Mouse (Mus musculus) myocyte (in vitro differentiated cells): ENCODE results near the gene Hs6st2. TPM values are rescaled to one million over a fixed set of nuclear protein-coding genes. Genes with fewer than 3 reads are reported as not detected.

ENCODE experiments used
- H3K27me3 ChIP-seq: one replicate; pipeline ENCODE4 v1.6.1; 2011; ENCODE audit not compliant: control insufficient read depth, insufficient read depth, insufficient read length
- H3K36me3 ChIP-seq: one replicate; pipeline ENCODE4 v1.6.1; 2011; ENCODE audit not compliant: control insufficient read depth, insufficient read depth
- H3K4me2 ChIP-seq: one replicate; pipeline ENCODE4 v1.6.1; 2011; ENCODE audit warnings: low read depth, control low read depth
- H3K4me3 ChIP-seq: one replicate; pipeline ENCODE4 v1.5.1; 2011; ENCODE audit warnings: mild to moderate bottlenecking, control low read depth, moderate library complexity
- H3K79me2 ChIP-seq: one replicate; pipeline ENCODE4 v1.6.1; 2011; ENCODE audit not compliant: control insufficient read depth, insufficient read depth
- H3ac ChIP-seq: one replicate; pipeline ENCODE4 v1.6.1; 2011; ENCODE audit not compliant: control insufficient read depth, insufficient read length
- CEBPB ChIP-seq: IDR thresholded peaks from 2 replicates; pipeline ENCODE4 v1.6.1; 2011; ENCODE audit warnings: mild to moderate bottlenecking, moderate library complexity; ENCODE audit not compliant: poor library complexity, insufficient read depth, severe bottlenecking
- E2F4 ChIP-seq: IDR thresholded peaks from one replicate; pipeline ENCODE4 v1.6.1; 2011; ENCODE audit warnings: mild to moderate bottlenecking, control low read depth, moderate library complexity; ENCODE audit not compliant: insufficient read depth
- MAX ChIP-seq: IDR thresholded peaks from one replicate; pipeline ENCODE4 v1.6.1; 2011; ENCODE audit warnings: low read depth, mild to moderate bottlenecking, control low read depth
- MYOD1 ChIP-seq, 3 experiments: IDR thresholded peaks; one replicate each; pipeline ENCODE4 v1.6.1; 2011; ENCODE audit warnings: control low read depth in 2 of 3, low read depth in 2 of 3, mild to moderate bottlenecking in 2 of 3, moderate library complexity in 1 of 3; ENCODE audit not compliant: insufficient read length in 2 of 3, control insufficient read depth in 1 of 3
- MYOG ChIP-seq, 3 experiments: IDR thresholded peaks; one replicate each; pipeline ENCODE4 v1.6.1; 2011; ENCODE audit warnings: control low read depth in 2 of 3, low read depth in 2 of 3, mild to moderate bottlenecking in 2 of 3; ENCODE audit not compliant: insufficient read length in 2 of 3, control insufficient read depth in 1 of 3, insufficient read depth in 1 of 3
- POLR2A ChIP-seq: IDR thresholded peaks from one replicate; pipeline ENCODE4 v1.6.1; 2011; ENCODE audit warnings: low read depth, mild to moderate bottlenecking, control low read depth, moderate library complexity; ENCODE audit not compliant: insufficient read length
- POLR2AphosphoS2 ChIP-seq: IDR thresholded peaks from one replicate; pipeline ENCODE4 v1.6.1; 2011; ENCODE audit warnings: low read depth, control low read depth; ENCODE audit not compliant: insufficient read length
- REST ChIP-seq: IDR thresholded peaks from one replicate; pipeline ENCODE4 v1.6.1; 2011; ENCODE audit warnings: mild to moderate bottlenecking, control low read depth, moderate library complexity; ENCODE audit not compliant: insufficient read depth, insufficient read length
- SRF ChIP-seq: IDR thresholded peaks from one replicate; pipeline ENCODE4 v1.6.1; 2011; ENCODE audit warnings: low read depth; ENCODE audit not compliant: control insufficient read depth, insufficient read length
- TCF12 ChIP-seq: IDR thresholded peaks from one replicate; pipeline ENCODE4 v1.6.1; 2011; ENCODE audit warnings: mild to moderate bottlenecking, control low read depth; ENCODE audit not compliant: poor library complexity, insufficient read depth, severe bottlenecking
- TCF3 ChIP-seq: IDR thresholded peaks from one replicate; pipeline ENCODE4 v1.6.1; 2011; ENCODE audit warnings: low read depth, control low read depth; ENCODE audit not compliant: insufficient read length
- USF1 ChIP-seq: IDR thresholded peaks from one replicate; pipeline ENCODE4 v1.6.1; 2011; ENCODE audit warnings: low read depth, mild to moderate bottlenecking, control low read depth, moderate library complexity
- polyA plus RNA-seq: library from polyadenylated mRNA; unstranded; fragments of >200 nt; fragmentation: generic; extraction: Trizol; gene quantifications from one replicate; pipeline ENCODE4 v1.2.1, GENCODE M21; 2012; ENCODE audit warnings: missing spikeins

Hs6st2 gene
- polyA plus RNA-seq, 1 experiment = 0.38 TPM

DNA sequence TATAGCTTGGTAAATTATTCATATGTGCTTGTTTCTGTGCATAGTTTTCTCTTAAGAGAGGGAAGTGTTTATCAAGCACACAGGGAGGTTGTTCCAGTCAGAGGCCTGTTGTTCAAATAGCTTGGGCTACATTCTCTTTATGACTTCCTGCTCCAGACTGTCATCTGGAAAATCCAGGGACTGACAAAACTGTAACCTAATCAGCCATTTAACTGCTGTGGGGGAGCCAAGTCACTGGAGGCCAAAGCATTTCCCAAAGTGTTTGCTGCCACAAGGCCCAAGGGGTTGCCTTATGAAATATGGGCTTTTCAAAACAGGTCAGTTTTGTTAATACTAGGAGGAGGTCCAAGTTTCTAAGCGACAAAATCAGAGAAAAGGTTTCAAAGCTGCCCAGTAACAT lies 119.8 kb downstream of the Hs6st2 start:
- TF ChIP-seq MYOD1 (IDR thresholded peaks at IDR 0.05; ENCODE audit: control insufficient read depth in 1 of 3, insufficient read length in 2 of 3, low read depth in 2 of 3) = no peak
- TF ChIP-seq TCF3 = no peak
- no peak overlapping the region for H3K4me3 ChIP-seq
- no peak overlapping the region for H3K4me2 ChIP-seq
- H3K36me3 ChIP-seq = no peaks in the 10 kb centered on the region
- no peak overlapping the region for H3ac ChIP-seq
- no peaks in the 10 kb centered on the region for H3K79me2 ChIP-seq
- H3K27me3 ChIP-seq = no peaks in the 10 kb centered on the region

GRCm38 (mm10) chrX:51539626-51540025 lies 142.0 kb downstream of the Hs6st2 start:
- TF ChIP-seq POLR2AphosphoS2 = no peak
- TF ChIP-seq E2F4 = no peak
- TF ChIP-seq MYOG (IDR thresholded peaks at IDR 0.05; ENCODE audit: control insufficient read depth in 1 of 3, insufficient read depth in 1 of 3, insufficient read length in 2 of 3, low read depth in 2 of 3) = no peak
- TF ChIP-seq REST = no peak
- TF ChIP-seq MAX = no peak
- Histone ChIP-seq H3K4me2 (no peak overlapping the region), H3K4me3 (no peak overlapping the region), H3K27me3 (no peaks in the 10 kb centered on the region), H3K79me2 (no peaks in the 10 kb centered on the region), H3K36me3 (no peaks in the 10 kb centered on the region), H3ac (no peak overlapping the region)

- H3ac ChIP-seq = no peak overlapping the region
- H3K4me3 ChIP-seq = no peak overlapping the region
- no peak for TF ChIP-seq MAX
- no peak for TF ChIP-seq POLR2AphosphoS2
- no peak for TF ChIP-seq USF1
- TF ChIP-seq E2F4 = no peak
- TF ChIP-seq TCF12 = no peak
- TF ChIP-seq TCF3 = no peak
- no peak for TF ChIP-seq POLR2A
- TF ChIP-seq REST = no peak
- no peak for TF ChIP-seq MYOG (IDR thresholded peaks at IDR 0.05; ENCODE audit: control insufficient read depth in 1 of 3, insufficient read depth in 1 of 3, insufficient read length in 2 of 3, low read depth in 2 of 3)
- no peak for TF ChIP-seq CEBPB
- TF ChIP-seq MYOD1 (IDR thresholded peaks at IDR 0.05; ENCODE audit: control insufficient read depth in 1 of 3, insufficient read length in 2 of 3, low read depth in 2 of 3) = no peak
- no peak for TF ChIP-seq SRF
- H3K27me3 ChIP-seq = no peaks in the 10 kb centered on the region
- H3K79me2 ChIP-seq = no peaks in the 10 kb centered on the region
- H3K4me2 ChIP-seq = no peak overlapping the region
- H3K36me3 ChIP-seq = no peaks in the 10 kb centered on the region
Observed at GRCm38 (mm10) chrX:51537082-51537481, 144.6 kb downstream of the Hs6st2 start.

GRCm38 (mm10) chrX:51535226-51535625 lies 146.4 kb downstream of the Hs6st2 start:
- Histone ChIP-seq H3K27me3 (no peaks in the 10 kb centered on the region), H3K4me3 (no peak overlapping the region), H3K79me2 (no peaks in the 10 kb centered on the region), H3K4me2 (no peak overlapping the region), H3ac (no peak overlapping the region), H3K36me3 (no peaks in the 10 kb centered on the region)
- no peak for TF ChIP-seq POLR2A
- TF ChIP-seq MYOG (IDR thresholded peaks at IDR 0.05; ENCODE audit: control insufficient read depth in 1 of 3, insufficient read depth in 1 of 3, insufficient read length in 2 of 3, low read depth in 2 of 3) = no peak
- TF ChIP-seq MAX = no peak
- TF ChIP-seq REST = no peak
- no peak for TF ChIP-seq E2F4
- no peak for TF ChIP-seq TCF12
- no peak for TF ChIP-seq USF1
- TF ChIP-seq CEBPB = no peak
- TF ChIP-seq TCF3 = no peak
- no peak for TF ChIP-seq MYOD1 (IDR thresholded peaks at IDR 0.05; ENCODE audit: control insufficient read depth in 1 of 3, insufficient read length in 2 of 3, low read depth in 2 of 3)
- no peak for TF ChIP-seq SRF
- no peak for TF ChIP-seq POLR2AphosphoS2

DNA sequence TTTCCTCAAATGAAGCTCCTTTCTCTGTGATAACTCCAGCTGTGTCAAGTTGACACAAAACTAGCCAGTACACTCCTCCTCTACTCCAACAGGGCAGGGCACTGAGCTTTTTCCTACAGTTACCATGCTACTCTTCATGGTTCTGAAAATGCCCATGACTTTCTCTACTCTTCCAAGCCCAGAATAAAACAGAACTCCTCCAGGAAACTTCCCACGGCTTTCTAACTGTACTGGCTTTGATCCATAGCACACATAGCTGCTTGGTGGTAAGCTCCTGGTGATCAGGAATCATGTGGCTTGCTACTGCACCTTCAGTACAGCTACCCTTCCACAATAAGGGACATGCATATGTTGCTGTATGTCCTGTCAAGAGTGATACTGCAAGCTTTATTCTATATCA lies 150.5 kb downstream of the Hs6st2 start:
- TF ChIP-seq MAX (no peak), MYOD1 (IDR thresholded peaks at IDR 0.05; ENCODE audit: control insufficient read depth in 1 of 3, insufficient read length in 2 of 3, low read depth in 2 of 3) (no peak)
- Histone ChIP-seq H3K4me3 (no peak overlapping the region), H3K36me3 (no peaks in the 10 kb centered on the region), H3ac (no peak overlapping the region), H3K27me3 (no peaks in the 10 kb centered on the region), H3K79me2 (no peaks in the 10 kb centered on the region), H3K4me2 (no peak overlapping the region)

- H3ac ChIP-seq = no peak overlapping the region
- H3K4me3 ChIP-seq = no peak overlapping the region
- TF ChIP-seq REST (no peak), SRF (no peak), CEBPB (no peak), TCF12 (no peak), MYOD1 (IDR thresholded peaks at IDR 0.05; ENCODE audit: control insufficient read depth in 1 of 3, insufficient read length in 2 of 3, low read depth in 2 of 3) (no peak)
- no peaks in the 10 kb centered on the region for H3K36me3 ChIP-seq
- no peaks in the 10 kb centered on the region for H3K27me3 ChIP-seq
- H3K79me2 ChIP-seq = no peaks in the 10 kb centered on the region
- H3K4me2 ChIP-seq = no peak overlapping the region
Observed at GRCm38 (mm10) chrX:51528601-51529000, 153.1 kb downstream of the Hs6st2 start.
